Mouse (Mus musculus) thymus, adult 2 months (tissue): Measurements from ENCODE around the gene Tpst2.

ENCODE experiments used
- CTCF ChIP-seq: fragments of 200-500 bp; IDR thresholded peaks from 2 replicates; pipeline ENCODE4 v1.5.1; 2012; ENCODE audit warnings: mild to moderate bottlenecking, control low read depth, low read length, moderate library complexity, borderline replicate concordance; ENCODE audit not compliant: control insufficient read depth, poor library complexity, insufficient read depth; ENCODE audit errors: extremely low read depth
- POLR2A ChIP-seq: fragments of 200-500 bp; IDR thresholded peaks from 2 replicates; pipeline ENCODE4 v1.6.1; 2012; ENCODE audit warnings: mild to moderate bottlenecking, low read length, control low read depth, moderate library complexity; ENCODE audit not compliant: control insufficient read depth, poor library complexity, insufficient read depth; ENCODE audit errors: extremely low read depth

DNA sequence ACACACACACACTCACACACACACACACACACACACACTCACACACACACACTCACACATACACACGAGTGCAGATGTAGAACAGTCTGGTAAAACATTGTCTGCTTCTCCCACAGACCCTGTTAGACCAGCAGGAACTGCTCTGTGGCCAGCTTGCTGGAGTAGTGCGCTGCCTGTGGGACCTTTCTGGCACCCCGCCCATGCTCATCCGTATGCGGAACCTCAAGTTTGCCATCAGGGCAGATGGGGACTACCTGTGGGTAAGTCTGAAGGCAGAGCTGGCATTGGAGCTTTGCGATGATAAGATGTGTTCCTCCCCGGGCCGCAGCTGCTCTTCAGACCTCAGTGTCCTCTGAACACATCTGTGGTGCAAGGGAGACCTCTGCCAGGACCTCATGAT, 72.7 kb downstream of the Tpst2 start:
- TF ChIP-seq POLR2A (no peak), CTCF (no peak)
